ENCODE assay signal across 8 mouse cellular contexts in the genomic region with DNA sequence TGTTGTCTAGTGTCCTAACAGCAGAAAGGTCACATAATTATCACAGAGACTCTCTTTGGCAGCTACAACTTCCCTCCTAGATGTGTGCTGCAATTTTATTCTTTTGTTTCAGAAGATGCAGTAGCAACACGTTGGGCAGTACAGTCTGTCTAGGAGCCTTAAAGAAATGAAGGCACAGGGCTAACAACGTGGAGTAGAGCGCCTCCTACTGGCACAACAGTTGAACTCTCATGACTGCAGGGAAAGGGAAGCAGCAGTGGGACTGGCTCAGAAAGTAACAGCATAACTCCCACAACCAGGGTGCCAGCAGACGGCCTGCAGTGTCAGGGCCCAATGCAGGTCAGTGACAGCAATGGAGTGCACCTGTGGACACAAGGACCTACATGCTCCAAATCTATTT. TPM values are rescaled to one million over a fixed set of nuclear protein-coding genes. Genes with fewer than 3 reads are reported as not detected.
A peak's percentile ranks its signal among the peaks of the same experiment; 100 is the strongest.
DNase-seq lines count a peak whose midpoint lies in the region; ATAC-seq and TF ChIP-seq lines count a peak whose summit lies in the region.

No protein-coding gene starts in this region.

- peak; percentile 77; the same call in 1 of the 2 replicates for ATAC-seq in limb, embryonic 11.5 days (ENCODE audit: insufficient number of reproducible peaks, low FRiP score, low TSS enrichment, low read depth)
- peak; percentile 88 for ATAC-seq in midbrain, embryonic 16.5 days

- TF ChIP-seq CTCF in spleen, adult 2 months (IDR thresholded peaks at IDR 0.05; ENCODE audit: extremely low read depth, insufficient read depth, insufficient read length, insufficient replicate concordance): peak; percentile 74; the same call in 1 of the 2 replicates

- H3K4me1 ChIP-seq in limb, embryonic 11.5 days (ENCODE audit: control insufficient read depth, insufficient read depth, low read length): no peaks in the 10 kb centered on the region
- H3K4me1 ChIP-seq in midbrain, embryonic 16.5 days (ENCODE audit: control insufficient read depth, insufficient read depth, low read length): no peaks in the 10 kb centered on the region
- H3K4me1 ChIP-seq in spleen, adult 2 months (ENCODE audit: control insufficient read depth, insufficient read depth, insufficient read length): no peaks in the 10 kb centered on the region

- no peak overlapping the region for H3K4me2 ChIP-seq in limb, embryonic 11.5 days (ENCODE audit: low read depth, severe bottlenecking)
- no peak overlapping the region for H3K4me2 ChIP-seq in midbrain, embryonic 16.5 days (ENCODE audit: low read length)

- no peak for TF ChIP-seq POLR2A in spleen, adult 2 months (IDR thresholded peaks at IDR 0.05; ENCODE audit: low read depth, low read length)

- no peaks in the 10 kb centered on the region for H3K27me3 ChIP-seq in limb, embryonic 11.5 days (ENCODE audit: control insufficient read depth, insufficient read depth, low read length)
- H3K27me3 ChIP-seq in midbrain, embryonic 16.5 days (ENCODE audit: control insufficient read depth, insufficient read depth, low read depth, low read length): no peaks in the 10 kb centered on the region
- no peaks in the 10 kb centered on the region for H3K27me3 ChIP-seq in spleen, adult 2 months (ENCODE audit: control insufficient read depth, insufficient read depth, low read length)

- no peaks in the 10 kb centered on the region for H3K9me3 ChIP-seq in limb, embryonic 11.5 days (ENCODE audit: control insufficient read depth, low read length)
- H3K9me3 ChIP-seq in midbrain, embryonic 16.5 days (replicated peaks; ENCODE audit: control insufficient read depth, low read length, poor library complexity, severe bottlenecking): no peaks in the 10 kb centered on the region

- DNase-seq in 3134 (ENCODE audit: extremely low read depth, insufficient read length, low spot score): peak; percentile 33
- DNase-seq in adrenal gland, adult 2 months: peak; percentile 49
- peak; percentile 69 for DNase-seq in embryo, embryonic 11.5 days (ENCODE audit: low read depth, low spot score)
- DNase-seq in heart, adult 18-20 months: peak; percentile 61 to 80
- DNase-seq in kidney, adult 8-10 months: peak; percentile 54 to 55
- peak; percentile 85 for DNase-seq in limb, embryonic 11.5 days (ENCODE audit: low spot score)
- DNase-seq in spleen, adult 2 months (ENCODE audit: low read depth in 1 of 2, low spot score in 2 of 2): peak; percentile 40 to 41

- 5% methylated on average over 4 of the region's 4 CpGs for WGBS in limb, embryonic 11.5 days
- WGBS in midbrain, embryonic 16.5 days: 3% methylated on average over 4 of the region's 4 CpGs
- WGBS in spleen, adult 2 months: 23% methylated on average over 4 of the region's 4 CpGs

- H3K9ac ChIP-seq in limb, embryonic 11.5 days (ENCODE audit: low read length): no peak overlapping the region
- no peak overlapping the region for H3K9ac ChIP-seq in midbrain, embryonic 16.5 days (ENCODE audit: low read depth, low read length)

- no peak overlapping the region for H3K27ac ChIP-seq in limb, embryonic 11.5 days (replicated peaks; ENCODE audit: low read depth, low read length)
- no peak overlapping the region for H3K27ac ChIP-seq in midbrain, embryonic 16.5 days (ENCODE audit: low read length)
- H3K27ac ChIP-seq in spleen, adult 2 months (ENCODE audit: insufficient read depth, low read length): no peak overlapping the region

- H3K36me3 ChIP-seq in limb, embryonic 11.5 days (ENCODE audit: control insufficient read depth, insufficient read depth, low read length): no peaks in the 10 kb centered on the region; the same call in 1 of the 2 replicates
- no peaks in the 10 kb centered on the region; the same call in 1 of the 2 replicates for H3K36me3 ChIP-seq in midbrain, embryonic 16.5 days (ENCODE audit: control insufficient read depth, insufficient read depth, low read length)
- H3K36me3 ChIP-seq in spleen, adult 2 months (ENCODE audit: control insufficient read depth, insufficient read depth, low read length): peaks cover 19% of the 10 kb centered on the region

- no peak overlapping the region for H3K4me3 ChIP-seq in limb, embryonic 11.5 days (ENCODE audit: low read depth, low read length)
- no peak overlapping the region for H3K4me3 ChIP-seq in midbrain, embryonic 16.5 days (ENCODE audit: low read depth, low read length)
- no peak overlapping the region for H3K4me3 ChIP-seq in spleen, adult 2 months (ENCODE audit: extremely low read depth, insufficient read depth, insufficient read length)

RNA-seq across cellular contexts. Expression of a gene that starts 50.4 kb away (rescaled TPM):
- total RNA-seq in adrenal gland, adult 2 months (2021): 10 to 100 TPM; 48.9 to 63.1 TPM
- 12.1 and 24.4 TPM in 2 replicates for polyA plus RNA-seq in adrenal gland, adult 2 months (2012; rRNA removed)
- 10 to 100 TPM; 20.7 to 23.6 TPM for total RNA-seq in heart, adult 18-20 months (2021)
- polyA plus RNA-seq in limb, embryonic 11.5 days (2014; fragmentation: Nextera tagmentation; extraction: Ambion mirVana): 16.5 and 19.0 TPM in 2 replicates
- 36.0 and 39.8 TPM in 2 replicates for polyA plus RNA-seq in midbrain, embryonic 16.5 days (2015; fragmentation: Nextera tagmentation; extraction: Ambion mirVana)
- polyA plus RNA-seq in spleen, adult 2 months (2012; rRNA removed): 31.0 and 37.3 TPM in 2 replicates

Comparison
In these comparisons a context has a peak if more than half of its experiments do, and no peak if none do; other contexts are left out.
1. DNase-seq: peak in every context shown above with its lines; median percentile 85 in limb, embryonic 11.5 days; 70 in heart, adult 18-20 months; 69 in embryo, embryonic 11.5 days; 54 in kidney, adult 8-10 months; 49 in adrenal gland, adult 2 months; 40 in spleen, adult 2 months; 33 in 3134.